Mouse (Mus musculus) liver, embryonic 15.5 days (tissue): Measurements from ENCODE around the gene Tsc2. TPM values are rescaled to one million over a fixed set of nuclear protein-coding genes. Genes with fewer than 3 reads are reported as not detected.
A peak's percentile ranks its signal among the peaks of the same experiment; 100 is the strongest.

Experiments used
- ATAC-seq: fragments of 200-750 bp; cut with Nextera tagmentation; 2 replicates; pipeline ENCODE4 v1.8.0; 2017; ENCODE audit warnings: moderate number of reproducible peaks, mild to moderate bottlenecking, moderate library complexity; ENCODE audit not compliant: insufficient read depth
- H3K27ac ChIP-seq: fragments of 300-500 bp; sonication (generic); replicated peaks from 2 replicates; pipeline ENCODE4 v1.5.1; 2015; ENCODE audit warnings: mild to moderate bottlenecking, inconsistent platforms
- H3K27me3 ChIP-seq: fragments of 300-500 bp; sonication (generic); 2 replicates; pipeline ENCODE4 v1.6.1; 2015; ENCODE audit warnings: mild to moderate bottlenecking, inconsistent platforms
- H3K36me3 ChIP-seq: fragments of 300-500 bp; sonication (generic); replicated peaks from 2 replicates; pipeline ENCODE4 v1.6.1; 2015; ENCODE audit warnings: moderate library complexity, mild to moderate bottlenecking, inconsistent platforms
- H3K4me1 ChIP-seq: fragments of 300-500 bp; sonication (generic); replicated peaks from 2 replicates; pipeline ENCODE4 v1.6.1; 2015; ENCODE audit warnings: inconsistent platforms
- H3K4me2 ChIP-seq: fragments of 300-500 bp; sonication (generic); 2 replicates; pipeline ENCODE4 v1.6.1; 2015; ENCODE audit warnings: moderate library complexity, mild to moderate bottlenecking, inconsistent platforms
- H3K4me3 ChIP-seq: fragments of 300-500 bp; sonication (generic); replicated peaks from 2 replicates; pipeline ENCODE4 v1.5.1; 2015; ENCODE audit warnings: mild to moderate bottlenecking, inconsistent platforms
- H3K9ac ChIP-seq: fragments of 300-500 bp; sonication (generic); 2 replicates; pipeline ENCODE4 v1.6.1; 2015; ENCODE audit warnings: moderate library complexity, mild to moderate bottlenecking, inconsistent platforms
- H3K9me3 ChIP-seq: fragments of 300-500 bp; sonication (generic); replicated peaks from 2 replicates; pipeline ENCODE4 v1.6.1; 2016; ENCODE audit warnings: inconsistent platforms
- WGBS: fragments of 180-500 bp; shearing (Covaris S2); methylation state at CpG from one replicate; pipeline ENCODE4 v1.1.7; 2015; ENCODE audit warnings: mixed read lengths; ENCODE audit not compliant: insufficient replicate concordance; 5-methylcytosine and 5-hydroxymethylcytosine counted together
- polyA plus RNA-seq: library from polyadenylated mRNA; unstranded; fragments of >200 nt; fragmentation: Nextera tagmentation; extraction: Ambion mirVana; gene quantifications from 2 replicates; pipeline ENCODE4 v1.2.1, GENCODE M21; 2015

Tsc2 gene
- polyA plus RNA-seq, 1 experiment from 2014 or later = 18.8 TPM

DNA sequence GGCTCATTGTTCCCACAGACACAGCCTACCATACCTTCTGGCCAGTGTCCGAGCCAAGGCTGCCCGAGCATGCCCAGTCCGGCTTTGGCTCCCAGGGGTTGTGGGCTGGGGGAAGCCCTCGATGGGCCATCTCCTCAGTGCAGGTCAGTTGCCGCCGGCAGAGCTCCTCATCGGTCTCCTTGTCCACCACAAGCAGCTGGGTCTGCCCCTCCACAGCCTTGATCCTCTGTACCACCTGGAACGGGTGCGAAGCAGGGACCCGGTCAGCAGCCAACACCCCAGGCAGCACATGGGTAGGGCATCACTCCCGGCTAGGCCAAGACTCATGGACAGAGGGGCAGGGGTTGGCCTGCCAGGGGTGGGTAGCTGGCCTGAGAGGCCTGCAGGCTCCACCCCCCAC lies 15.1 kb upstream of the Tsc2 start:
- Histone ChIP-seq H3K36me3 (no peaks in the 10 kb centered on the region), H3K4me1 (peaks cover 43% of the 10 kb centered on the region), H3K4me2 (no peak overlapping the region), H3K9me3 (no peaks in the 10 kb centered on the region), H3K27ac (no peak overlapping the region), H3K27me3 (peaks cover 55% of the 10 kb centered on the region), H3K9ac (no peak overlapping the region), H3K4me3 (no peak overlapping the region)
- 73% methylated on average over 11 of the region's 11 CpGs for WGBS
- no peak for ATAC-seq

DNA sequence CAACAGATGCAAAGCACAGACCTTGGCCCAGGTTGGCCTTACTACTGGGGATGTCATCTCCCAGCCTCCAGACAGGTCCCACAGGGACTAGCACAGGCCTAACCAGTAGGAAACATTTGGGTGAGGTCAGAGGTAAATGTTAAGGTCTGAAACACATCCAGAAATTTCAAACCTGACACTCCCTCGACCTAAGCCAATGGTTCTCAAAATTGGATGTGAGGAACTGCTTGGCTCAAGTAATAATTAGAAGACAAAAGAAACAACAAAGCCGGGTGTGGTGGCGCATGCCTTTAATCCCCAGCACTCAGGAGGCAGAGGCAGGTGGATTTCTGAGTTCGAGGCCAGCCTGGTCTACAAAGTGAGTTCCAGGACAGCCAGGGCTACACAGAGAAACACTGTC lies 14.0 kb upstream of the Tsc2 start:
- Histone ChIP-seq H3K4me2 (no peak overlapping the region), H3K4me1 (peaks cover 43% of the 10 kb centered on the region), H3K27me3 (peaks cover 44% of the 10 kb centered on the region), H3K4me3 (no peak overlapping the region), H3K9ac (no peak overlapping the region), H3K27ac (0 out of 2 replicates have a peak overlapping the region, but pooled peaks have one; percentile 9), H3K36me3 (no peaks in the 10 kb centered on the region), H3K9me3 (no peaks in the 10 kb centered on the region)
- WGBS = 58% methylated on average over 4 of the region's 4 CpGs
- no peak for ATAC-seq

DNA sequence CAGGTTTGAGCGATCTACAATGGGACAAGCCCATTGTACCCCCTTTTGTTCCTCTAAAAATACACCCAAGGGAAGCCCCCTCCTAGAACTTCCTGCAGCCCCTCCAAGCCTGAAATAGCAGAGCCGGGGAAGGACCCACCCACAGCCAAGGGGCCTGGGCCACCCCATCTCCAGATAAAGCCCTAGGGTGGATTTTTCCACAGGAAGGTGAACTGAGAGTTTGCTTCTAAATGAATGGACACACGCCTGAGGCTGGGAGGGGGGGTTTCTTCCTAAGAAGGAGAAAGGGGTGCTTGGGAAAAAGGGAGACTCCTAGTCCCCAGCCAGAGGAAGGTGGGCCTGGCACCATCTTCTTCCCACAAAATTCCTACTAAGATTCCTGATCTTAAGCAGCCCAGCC lies 13.5 kb upstream of the Tsc2 start:
- H3K27me3 ChIP-seq = peaks cover 39% of the 10 kb centered on the region
- no peak overlapping the region for H3K9ac ChIP-seq
- H3K4me2 ChIP-seq = no peak overlapping the region
- H3K4me1 ChIP-seq = peaks cover 43% of the 10 kb centered on the region
- WGBS = 56% methylated on average over 3 of the region's 3 CpGs
- no peaks in the 10 kb centered on the region for H3K36me3 ChIP-seq
- no peak for ATAC-seq
- no peak overlapping the region for H3K4me3 ChIP-seq
- no peaks in the 10 kb centered on the region for H3K9me3 ChIP-seq
- 0 out of 2 replicates have a peak overlapping the region, but pooled peaks have one; percentile 33 for H3K27ac ChIP-seq

DNA sequence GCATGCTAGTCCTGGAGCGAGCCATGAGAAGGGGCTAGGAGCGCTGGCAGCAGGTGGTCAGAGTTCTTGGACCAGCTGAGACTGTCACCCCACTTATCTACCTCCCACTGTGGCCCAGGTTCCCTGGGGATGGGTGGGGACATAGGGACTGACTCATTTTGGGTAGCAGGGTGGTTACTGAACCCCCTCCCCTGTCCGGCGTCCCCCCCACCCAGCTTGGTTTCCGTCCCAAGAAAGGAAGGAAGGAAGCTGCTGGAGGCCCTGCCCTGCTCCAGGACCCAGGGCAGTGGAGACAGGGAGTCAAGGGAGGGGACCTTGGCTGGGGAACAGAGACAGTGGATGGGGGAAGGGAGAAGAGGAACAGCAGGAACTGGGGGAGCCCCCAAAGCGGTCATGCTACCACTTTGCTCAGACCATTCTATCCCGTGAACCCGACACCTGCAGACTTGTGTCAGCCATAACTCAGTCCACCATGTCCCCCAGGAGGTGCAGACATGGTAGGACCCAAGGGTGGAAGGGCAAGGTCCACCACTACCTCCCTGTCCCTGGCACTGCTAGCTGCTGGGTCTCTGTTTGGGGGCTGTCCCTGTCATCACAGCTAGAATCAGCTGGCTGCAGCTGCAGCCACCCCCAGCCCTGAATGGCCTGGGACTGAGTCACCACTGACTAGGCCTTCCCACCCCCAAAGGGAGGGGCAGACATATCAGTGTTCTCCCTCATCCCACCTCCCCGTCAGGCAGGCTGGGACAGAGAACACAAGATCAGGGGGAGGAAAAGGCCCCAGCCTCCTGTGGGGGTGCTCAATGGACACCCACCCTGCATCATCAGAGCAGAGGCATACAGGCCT lies 12.7 kb upstream of the Tsc2 start:
- Histone ChIP-seq H3K36me3 (no peaks in the 10 kb centered on the region), H3K27me3 (peaks cover 31% of the 10 kb centered on the region), H3K27ac (peak overlapping the region; percentile 62), H3K4me2 (no peak overlapping the region), H3K4me3 (no peak overlapping the region), H3K4me1 (peaks cover 35% of the 10 kb centered on the region), H3K9me3 (no peaks in the 10 kb centered on the region), H3K9ac (no peak overlapping the region)
- peak; percentile 26 for ATAC-seq
- WGBS = 37% methylated on average over 9 of the region's 9 CpGs

DNA sequence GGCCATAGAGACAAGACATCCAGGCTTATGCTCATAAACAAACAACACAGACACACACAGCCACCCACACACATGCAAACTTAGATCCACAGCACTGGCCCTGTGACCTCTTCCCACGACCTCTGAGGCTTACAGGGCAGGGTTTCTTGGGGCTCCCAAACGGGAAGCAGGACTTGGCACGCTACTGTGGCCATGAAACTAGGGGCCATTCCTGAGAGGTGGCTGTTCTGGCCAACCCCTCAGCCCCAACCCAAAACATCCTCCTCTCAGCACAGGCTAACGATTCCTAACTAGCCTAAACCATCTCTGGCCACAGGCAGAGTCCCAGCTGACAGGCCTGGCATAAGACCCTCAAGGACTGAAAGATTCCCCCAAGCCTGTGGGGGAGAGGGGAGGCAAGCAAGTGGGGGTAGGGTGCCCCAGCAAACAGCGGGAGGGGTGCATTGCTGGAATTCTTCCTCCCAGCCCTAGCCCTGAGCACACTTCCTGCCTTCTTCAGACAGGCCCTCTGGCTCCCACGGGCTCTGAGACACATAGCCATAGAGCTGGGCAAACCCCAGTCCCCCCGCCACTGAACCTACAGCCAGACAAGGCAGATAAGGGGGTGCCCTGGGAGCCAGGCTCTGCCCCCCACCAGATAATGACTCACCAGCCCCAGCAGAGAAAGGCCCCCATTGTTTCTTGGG lies 11.7 kb upstream of the Tsc2 start:
- no peaks in the 10 kb centered on the region for H3K9me3 ChIP-seq
- ATAC-seq = no peak
- H3K4me2 ChIP-seq = no peak overlapping the region
- H3K27me3 ChIP-seq = peaks cover 22% of the 10 kb centered on the region
- H3K27ac ChIP-seq = peak overlapping the region; percentile 62
- no peak overlapping the region for H3K9ac ChIP-seq
- no peak overlapping the region for H3K4me3 ChIP-seq
- WGBS = 41% methylated on average over 7 of the region's 7 CpGs
- no peaks in the 10 kb centered on the region for H3K36me3 ChIP-seq
- H3K4me1 ChIP-seq = peaks cover 28% of the 10 kb centered on the region

DNA sequence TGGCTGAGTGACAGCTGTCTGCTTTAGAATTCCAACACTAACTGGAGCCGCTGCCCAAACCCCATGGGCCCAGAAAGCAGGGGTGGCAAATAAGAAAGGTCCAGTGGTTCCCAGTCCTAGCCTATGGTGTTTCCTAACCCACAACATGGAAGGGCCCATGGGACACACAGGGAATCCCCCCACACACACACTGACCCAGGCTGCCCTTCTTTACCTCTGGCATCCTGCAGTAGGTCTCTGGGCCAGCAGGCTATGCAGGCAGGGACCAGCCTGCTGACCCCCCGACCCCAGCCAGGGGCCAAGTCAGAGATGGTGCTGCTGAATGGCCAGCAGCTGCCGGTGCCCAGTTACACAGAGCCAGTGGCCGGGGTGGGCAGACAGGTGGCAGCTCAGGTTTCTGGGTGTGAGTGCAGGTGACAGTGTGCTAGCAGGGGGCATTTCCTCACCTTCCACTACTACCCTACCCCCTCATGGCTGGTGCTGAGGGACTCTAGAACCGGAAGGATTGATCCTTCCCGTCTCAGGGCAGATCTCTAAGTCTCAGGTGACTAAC lies 10.4 kb upstream of the Tsc2 start:
- no peak overlapping the region for H3K27ac ChIP-seq
- H3K9me3 ChIP-seq = no peaks in the 10 kb centered on the region
- no peak overlapping the region for H3K4me3 ChIP-seq
- H3K27me3 ChIP-seq = peaks cover 10% of the 10 kb centered on the region
- no peaks in the 10 kb centered on the region for H3K36me3 ChIP-seq
- H3K9ac ChIP-seq = no peak overlapping the region
- ATAC-seq = no peak
- H3K4me1 ChIP-seq = peaks cover 24% of the 10 kb centered on the region
- no peak overlapping the region for H3K4me2 ChIP-seq
- 55% methylated on average over 6 of the region's 6 CpGs for WGBS

DNA sequence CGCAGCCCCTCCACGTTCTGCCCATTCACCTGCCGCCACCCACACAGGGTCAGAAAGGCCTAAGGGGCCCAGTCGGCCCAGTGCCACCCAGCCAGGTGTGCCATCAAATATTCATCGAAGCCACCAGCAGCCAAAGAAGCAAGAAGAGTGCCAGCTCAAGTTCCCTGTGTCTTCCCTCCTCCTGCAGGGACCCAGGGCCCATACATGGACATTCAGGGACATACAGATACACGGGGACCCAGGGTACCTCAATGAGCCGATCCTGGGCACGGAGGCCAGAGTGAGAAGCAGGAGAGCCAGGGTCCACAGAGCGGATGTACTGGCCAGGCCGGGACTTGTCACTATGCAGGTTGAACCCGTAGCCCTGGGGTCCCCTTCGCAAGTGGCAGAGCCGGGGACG lies 9.5 kb upstream of the Tsc2 start:
- no peak for ATAC-seq
- WGBS = 80% methylated on average over 14 of the region's 14 CpGs
- peaks cover 21% of the 10 kb centered on the region for H3K4me1 ChIP-seq
- no peak overlapping the region for H3K4me2 ChIP-seq
- peaks cover 3% of the 10 kb centered on the region; the same call in 1 of the 2 replicates for H3K27me3 ChIP-seq
- H3K36me3 ChIP-seq = no peaks in the 10 kb centered on the region
- H3K9me3 ChIP-seq = no peaks in the 10 kb centered on the region
- H3K4me3 ChIP-seq = no peak overlapping the region
- no peak overlapping the region for H3K9ac ChIP-seq
- no peak overlapping the region for H3K27ac ChIP-seq

DNA sequence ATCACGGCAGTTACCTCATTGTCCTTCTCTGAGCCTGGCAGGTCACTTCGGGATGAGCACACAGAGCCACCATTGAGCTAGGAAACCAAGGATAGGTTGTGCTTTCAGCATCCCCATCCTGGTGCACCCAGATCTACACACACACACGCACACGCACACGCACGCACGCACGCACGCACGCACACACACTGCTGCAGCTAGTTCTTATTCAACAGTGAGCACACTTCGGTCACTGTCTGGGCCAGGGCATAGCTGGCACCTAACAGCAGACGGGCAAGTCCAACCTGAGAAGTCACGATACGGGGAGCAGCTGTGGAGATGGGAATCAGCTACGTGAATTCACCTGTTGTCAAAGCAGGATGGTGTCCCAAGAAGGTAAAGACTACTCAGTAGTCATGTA lies 8.2 kb upstream of the Tsc2 start:
- Histone ChIP-seq H3K27ac (no peak overlapping the region), H3K9ac (no peak overlapping the region), H3K4me3 (no peak overlapping the region), H3K36me3 (no peaks in the 10 kb centered on the region), H3K4me2 (no peak overlapping the region), H3K4me1 (peaks cover 25% of the 10 kb centered on the region), H3K9me3 (no peaks in the 10 kb centered on the region), H3K27me3 (no peaks in the 10 kb centered on the region; the same call in 1 of the 2 replicates)
- WGBS = 80% methylated on average over 15 of the region's 15 CpGs
- no peak for ATAC-seq

DNA sequence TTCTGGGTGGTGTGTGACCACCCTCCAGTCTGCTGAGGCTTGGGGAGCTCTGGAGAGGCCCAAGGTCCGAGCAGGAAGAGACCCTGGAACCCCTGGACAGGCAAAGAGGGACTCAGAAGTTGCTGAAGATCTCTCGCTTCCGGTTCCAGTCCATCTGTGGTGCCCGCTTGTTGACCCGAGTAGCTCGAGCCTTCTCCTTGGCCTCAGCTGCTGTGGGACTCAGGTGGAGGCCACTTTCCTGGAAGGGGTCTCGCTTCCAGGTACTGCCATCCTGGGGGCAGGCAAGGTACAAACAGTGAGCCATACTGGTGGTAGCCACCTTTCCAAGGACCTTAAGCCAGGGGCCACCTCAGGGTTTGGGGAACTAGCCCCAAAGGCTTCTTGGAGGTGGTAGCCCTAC lies 7.7 kb upstream of the Tsc2 start:
- H3K4me1 ChIP-seq = peaks cover 21% of the 10 kb centered on the region
- WGBS = 69% methylated on average over 7 of the region's 7 CpGs
- H3K27me3 ChIP-seq = no peaks in the 10 kb centered on the region
- no peak overlapping the region for H3K9ac ChIP-seq
- H3K4me3 ChIP-seq = no peak overlapping the region
- ATAC-seq = no peak
- H3K4me2 ChIP-seq = no peak overlapping the region
- no peak overlapping the region for H3K27ac ChIP-seq
- H3K9me3 ChIP-seq = no peaks in the 10 kb centered on the region
- H3K36me3 ChIP-seq = no peaks in the 10 kb centered on the region

DNA sequence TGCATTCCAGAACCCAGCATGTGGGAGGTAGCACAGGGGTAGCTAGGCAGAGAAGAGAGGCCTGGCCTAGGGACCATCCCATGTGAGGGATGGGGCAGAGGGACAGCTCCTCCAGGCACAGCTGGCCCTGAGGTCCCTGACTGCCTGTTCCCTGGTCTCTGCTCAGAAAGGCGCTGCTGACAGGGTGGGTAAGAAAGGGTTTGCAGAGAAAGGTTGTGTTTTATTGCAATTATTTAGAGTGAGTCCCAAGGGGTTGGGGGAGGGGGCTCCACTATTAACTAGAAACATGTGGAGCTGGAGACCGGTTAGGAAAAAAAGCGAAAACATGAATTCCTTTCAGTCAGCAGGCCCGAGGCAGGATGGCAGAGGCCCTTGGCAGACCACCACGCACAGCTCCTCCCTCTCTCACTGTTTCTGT lies 7.2 kb upstream of the Tsc2 start:
- no peaks in the 10 kb centered on the region for H3K9me3 ChIP-seq
- H3K27ac ChIP-seq = no peak overlapping the region
- H3K36me3 ChIP-seq = no peaks in the 10 kb centered on the region
- H3K27me3 ChIP-seq = no peaks in the 10 kb centered on the region
- H3K4me2 ChIP-seq = no peak overlapping the region
- H3K4me1 ChIP-seq = peaks cover 15% of the 10 kb centered on the region
- WGBS = 80% methylated on average over 5 of the region's 5 CpGs
- no peak overlapping the region for H3K4me3 ChIP-seq
- no peak overlapping the region for H3K9ac ChIP-seq
- no peak for ATAC-seq

DNA sequence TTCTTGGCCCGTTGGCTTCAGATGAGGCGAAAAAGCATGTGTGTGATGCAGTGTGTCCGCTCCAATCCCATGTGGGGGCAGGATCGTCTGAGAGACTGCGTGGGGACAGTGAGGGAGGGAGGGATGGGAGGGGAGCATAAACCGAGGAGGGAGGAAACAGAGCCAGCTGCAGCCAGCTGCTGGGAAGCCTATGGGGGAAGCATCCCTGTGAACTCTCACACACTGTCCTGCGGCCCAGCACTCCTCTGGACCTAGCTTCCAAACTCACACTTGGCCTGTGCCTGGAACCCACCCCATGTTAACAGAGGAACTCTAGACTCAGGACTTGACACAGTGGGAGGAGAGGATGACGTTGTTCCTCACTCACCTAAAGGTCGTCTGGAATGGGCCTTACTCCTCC lies 6.4 kb upstream of the Tsc2 start:
- H3K27me3 ChIP-seq = no peaks in the 10 kb centered on the region
- H3K9ac ChIP-seq = no peak overlapping the region
- no peak overlapping the region for H3K27ac ChIP-seq
- no peak overlapping the region for H3K4me2 ChIP-seq
- no peak overlapping the region for H3K4me3 ChIP-seq
- H3K9me3 ChIP-seq = no peaks in the 10 kb centered on the region
- 67% methylated on average over 9 of the region's 9 CpGs for WGBS
- peaks cover 10% of the 10 kb centered on the region for H3K4me1 ChIP-seq
- no peak for ATAC-seq
- H3K36me3 ChIP-seq = no peaks in the 10 kb centered on the region
